Mouse (Mus musculus) heart, adult 18-20 months (tissue): Measurements from ENCODE around the gene Arf6. TPM values are rescaled to one million over a fixed set of nuclear protein-coding genes. Genes with fewer than 3 reads are reported as not detected.

Experiments
- DNase-seq, 2 experiments: peaks; one replicate each; pipeline ENCODE4 v3.0.0; 2021 to 2022; ENCODE audit warnings: mixed read lengths in 1 of 2
- microRNA-seq, 2 experiments: library from miRNA; unstranded; fragments of <30 nt; microRNA quantifications; one replicate each; pipeline ENCODE4 v1.2.0; 2022
- total RNA-seq, 2 experiments: library from RNA; stranded (reverse); gene quantifications; 2 replicates each; pipeline ENCODE4 v1.2.3; 2021

Gene Arf6
- total RNA-seq, 2 experiments from 2014 or later, result 36.6 to 38.1 TPM

- no peak for DNase-seq
Observed at GRCm38 (mm10) chr12:69413303-69413702, 41.4 kb downstream of the Arf6 start.

- DNase-seq, result peak; percentile 23 to 55
Observed at GRCm38 (mm10) chr12:69414826-69415572, 43.0 kb downstream of the Arf6 start.

GRCm38 (mm10) chr12:69416793-69417192 lies 44.8 kb downstream of the Arf6 start:
- peak in 1 of 2 experiments; percentile 17 for DNase-seq

GRCm38 (mm10) chr12:69417701-69418291 lies 45.8 kb downstream of the Arf6 start:
- DNase-seq, result peak in 1 of 2 experiments; percentile 35

GRCm38 (mm10) chr12:69418606-69419005 lies 46.7 kb downstream of the Arf6 start:
- no peak for DNase-seq

GRCm38 (mm10) chr12:69419017-69419605 lies 47.2 kb downstream of the Arf6 start:
- DNase-seq, result no peak

GRCm38 (mm10) chr12:69419606-69420005 lies 47.7 kb downstream of the Arf6 start:
- peak in 1 of 2 experiments; percentile 40 for DNase-seq

GRCm38 (mm10) chr12:69420716-69421115 lies 48.8 kb downstream of the Arf6 start:
- DNase-seq, result no peak

- peak; percentile 30 to 82 for DNase-seq
Observed at GRCm38 (mm10) chr12:69422827-69423537, 51.0 kb downstream of the Arf6 start.

Small RNAs within 50 kb of the gene (microRNA-seq; reads per million reads assigned to microRNA genes)
- gene Gm47299 (0 reads per million in 2 experiments), gene Gm47305 (0 reads per million in 2 experiments)

Other genes starting within 250 kb of the Arf6 start
- 1,000 to 10,000 TPM; 1,202 to 1,485 TPM for gene Rps29, start 213.0 kb upstream of the Arf6 start, total RNA-seq
- not detected for gene Lrr1, start 203.3 kb upstream of the Arf6 start, total RNA-seq
- 100 to 1,000 TPM; 219 to 228 TPM for gene Rpl36al, start 188.1 kb upstream of the Arf6 start, total RNA-seq
- gene Mgat2, start 188.0 kb upstream of the Arf6 start, total RNA-seq, result 10 to 100 TPM; 18.6 to 20.2 TPM
- gene Gm49383, start 175.0 kb upstream of the Arf6 start, total RNA-seq, result 1 to 10 TPM; 2.8 to 3.1 TPM
- under 1 TPM; 0.57 to 0.65 TPM for gene Dnaaf2, start 173.7 kb upstream of the Arf6 start, total RNA-seq
- 1 to 10 TPM; 1.7 to 2.5 TPM for gene Gm49384, start 167.9 kb upstream of the Arf6 start, total RNA-seq
- under 1 TPM; 0.37 to 0.49 TPM for gene Pole2, start 144.0 kb upstream of the Arf6 start, total RNA-seq
- gene Klhdc1, start 131.0 kb upstream of the Arf6 start, total RNA-seq, result 10 to 100 TPM; 42.1 TPM
- 100 to 1,000 TPM; 106 to 120 TPM for gene Klhdc2, start 75.5 kb upstream of the Arf6 start, total RNA-seq
- gene Nemf, start 15.0 kb upstream of the Arf6 start, total RNA-seq, result 10 to 100 TPM; 22.8 to 23.2 TPM
- under 1 TPM; 0.49 to 0.77 TPM for gene Gm9887, start 308 bp downstream of the Arf6 start, total RNA-seq
- 1 to 10 TPM; 4.2 to 4.8 TPM for gene Vcpkmt, start 210.9 kb downstream of the Arf6 start, total RNA-seq